Mouse (Mus musculus) CH12.LX (cell line): ENCODE results near the gene Rhod. TPM values are rescaled to one million over a fixed set of nuclear protein-coding genes. Genes with fewer than 3 reads are reported as not detected.

Experiments
- DNase-seq: peaks from one replicate; pipeline ENCODE4 v3.0.0-alpha.2; 2013; ENCODE audit errors: extremely low read depth
- H3K27ac ChIP-seq: 2 replicates; pipeline ENCODE4 v1.5.1; 2012; ENCODE audit warnings: low read depth, mild to moderate bottlenecking, control low read depth, moderate library complexity; ENCODE audit not compliant: insufficient read depth
- H3K27me3 ChIP-seq: replicated peaks from 2 replicates; pipeline ENCODE3; 2012; ENCODE audit warnings: inconsistent platforms
- H3K36me3 ChIP-seq, 2 experiments: replicated peaks in 1 of 2; 2 replicates each; pipeline versions ENCODE3 to v1.6.1; 2012; ENCODE audit warnings: inconsistent platforms in 1 of 2, low read length in 1 of 2, mild to moderate bottlenecking in 1 of 2, mixed read lengths in 1 of 2, moderate library complexity in 1 of 2; ENCODE audit not compliant: control insufficient read depth in 1 of 2, insufficient read depth in 1 of 2
- H3K4me1 ChIP-seq, 2 experiments: 2 replicates each; pipeline ENCODE4 v1.6.1; 2012; ENCODE audit warnings: inconsistent platforms in 1 of 2, moderate library complexity in 1 of 2; ENCODE audit not compliant: insufficient read depth in 2 of 2, control insufficient read depth in 1 of 2
- H3K4me2 ChIP-seq: 2 replicates; pipeline ENCODE4 v1.6.1; 2012; ENCODE audit warnings: low read depth, mild to moderate bottlenecking, control low read depth; ENCODE audit not compliant: poor library complexity, insufficient read depth, severe bottlenecking
- H3K4me3 ChIP-seq, 3 experiments: fragments of 150-350 bp in 1 of 3; sonication (generic) in 1 of 3; replicated peaks in 1 of 3; 2 replicates each; pipeline versions ENCODE3 to v1.5.1; 2011 to 2012; ENCODE audit warnings: low read depth in 2 of 3, low read length in 2 of 3, mild to moderate bottlenecking in 2 of 3, moderate library complexity in 2 of 3, control low read depth in 1 of 3, improper control_type of control experiment in 1 of 3, inconsistent platforms in 1 of 3, mixed read lengths in 1 of 3; ENCODE audit not compliant: poor library complexity in 1 of 3
- H3K79me2 ChIP-seq: replicated peaks from 2 replicates; pipeline ENCODE4 v1.6.1; 2012; ENCODE audit warnings: mild to moderate bottlenecking, moderate library complexity; ENCODE audit not compliant: control insufficient read depth, poor library complexity, insufficient read depth, severe bottlenecking; ENCODE audit errors: extremely low read depth
- H3K9ac ChIP-seq: 2 replicates; pipeline ENCODE4 v1.6.1; 2012; ENCODE audit warnings: low read depth, mild to moderate bottlenecking, control low read depth, moderate library complexity; ENCODE audit not compliant: insufficient read depth
- H3K9me3 ChIP-seq: replicated peaks from 2 replicates; pipeline ENCODE3; 2012; ENCODE audit warnings: low read length, inconsistent platforms, mixed read lengths
- BHLHE40 ChIP-seq: IDR thresholded peaks from 2 replicates; pipeline ENCODE4 v1.6.1; 2011; ENCODE audit warnings: mild to moderate bottlenecking, low read depth, low read length, improper control_type of control experiment
- CHD2 ChIP-seq: IDR thresholded peaks from 2 replicates; pipeline ENCODE4 v1.6.1; 2011; ENCODE audit warnings: low read length, improper control_type of control experiment
- CTCF ChIP-seq, 2 experiments: IDR thresholded peaks in 1 of 2; conservative IDR thresholded peaks in 1 of 2; 2 replicates each; pipeline ENCODE4 v1.5.1; 2011 to 2012; ENCODE audit warnings: low read depth in 2 of 2, low read length in 2 of 2, improper control_type of control experiment in 1 of 2, inconsistent platforms in 1 of 2, mild to moderate bottlenecking in 1 of 2, moderate library complexity in 1 of 2
- EP300 ChIP-seq: IDR thresholded peaks from 2 replicates; pipeline ENCODE4 v1.6.1; 2011; ENCODE audit warnings: low read length, improper control_type of control experiment
- ETS1 ChIP-seq: conservative IDR thresholded peaks from 2 replicates; pipeline ENCODE4 v1.6.1; 2012; ENCODE audit warnings: low read depth, mild to moderate bottlenecking, inconsistent platforms, low read length, improper control_type of control experiment, moderate library complexity
- GABPA ChIP-seq: IDR thresholded peaks from 2 replicates; pipeline ENCODE4 v1.6.1; 2012; ENCODE audit warnings: low read depth, low read length, improper control_type of control experiment, inconsistent platforms; ENCODE audit not compliant: insufficient replicate concordance
- HCFC1 ChIP-seq: IDR thresholded peaks from 2 replicates; pipeline ENCODE4 v1.6.1; 2012; ENCODE audit warnings: low read depth, mild to moderate bottlenecking, inconsistent platforms, low read length, improper control_type of control experiment
- IRF4 ChIP-seq: IDR thresholded peaks from 2 replicates; pipeline ENCODE4 v1.6.1; 2014; ENCODE audit warnings: low read depth, mild to moderate bottlenecking, inconsistent platforms, low read length, improper control_type of control experiment
- JUN ChIP-seq: IDR thresholded peaks from 2 replicates; pipeline ENCODE4 v1.6.1; 2011; ENCODE audit warnings: low read depth, mild to moderate bottlenecking, low read length, improper control_type of control experiment, moderate library complexity; ENCODE audit not compliant: insufficient read depth
- JUND ChIP-seq: conservative IDR thresholded peaks from 2 replicates; pipeline ENCODE4 v1.6.1; 2011; ENCODE audit warnings: low read depth, low read length, improper control_type of control experiment
- KAT2A ChIP-seq: IDR thresholded peaks from 2 replicates; pipeline ENCODE4 v1.6.1; 2012; ENCODE audit warnings: low read length, improper control_type of control experiment, inconsistent platforms; ENCODE audit not compliant: insufficient replicate concordance
- MEF2A ChIP-seq: IDR thresholded peaks from 2 replicates; pipeline ENCODE4 v1.6.1; 2014; ENCODE audit warnings: low read depth, mild to moderate bottlenecking, inconsistent platforms, low read length, improper control_type of control experiment, borderline replicate concordance
- MXI1 ChIP-seq: IDR thresholded peaks from 2 replicates; pipeline ENCODE4 v1.6.1; 2011; ENCODE audit warnings: mild to moderate bottlenecking, low read depth, low read length, improper control_type of control experiment
- PAX5 ChIP-seq: IDR thresholded peaks from 2 replicates; pipeline ENCODE4 v1.6.1; 2012; ENCODE audit warnings: low read length, inconsistent platforms, mixed read lengths
- SIN3A ChIP-seq: IDR thresholded peaks from 2 replicates; pipeline ENCODE4 v1.6.1; 2012; ENCODE audit warnings: low read length, improper control_type of control experiment, inconsistent platforms
- SMC3 ChIP-seq: IDR thresholded peaks from 2 replicates; pipeline ENCODE4 v1.6.1; 2011; ENCODE audit warnings: low read depth, low read length, improper control_type of control experiment
- TBP ChIP-seq: conservative IDR thresholded peaks from 2 replicates; pipeline ENCODE4 v1.6.1; 2011; ENCODE audit warnings: low read depth, low read length, improper control_type of control experiment
- UBTF ChIP-seq: IDR thresholded peaks from 2 replicates; pipeline ENCODE4 v1.6.1; 2012; ENCODE audit warnings: low read depth, mild to moderate bottlenecking, inconsistent platforms, low read length, improper control_type of control experiment, moderate library complexity
- USF1 ChIP-seq: IDR thresholded peaks from 2 replicates; pipeline ENCODE4 v1.6.1; 2014; ENCODE audit warnings: low read depth, mild to moderate bottlenecking, inconsistent platforms, low read length, improper control_type of control experiment
- ZC3H11A ChIP-seq: IDR thresholded peaks from 2 replicates; pipeline ENCODE4 v1.6.1; 2012; ENCODE audit warnings: low read depth, mild to moderate bottlenecking, inconsistent platforms, low read length, improper control_type of control experiment
- ZMIZ1 ChIP-seq: IDR thresholded peaks from 2 replicates; pipeline ENCODE4 v1.6.1; 2012; ENCODE audit warnings: low read depth, mild to moderate bottlenecking, inconsistent platforms, low read length, improper control_type of control experiment
- dilution Hi-C: fragments of 300-500 bp; cut with MboI; formaldehyde crosslinking; loops from 2 replicates; pipeline ENCODE4 v1.14.3; 2020; ENCODE audit warnings: low sequenced_read_pairs; ENCODE audit not compliant: extremely low pct_unique_long_range_greater_than_20kb, extremely low pct_ligation_motif_present
- in situ Hi-C: fragments of 300-500 bp; cut with MboI; formaldehyde crosslinking; loops from 3 replicates; pipeline ENCODE4 v1.14.3; 2019; ENCODE audit warnings: low sequenced_read_pairs, low pct_ligation_motif_present, low pct_unique_long_range_greater_than_20kb, mixed read lengths
- polyA plus RNA-seq: library from polyadenylated mRNA; unstranded; fragments of >175 nt; gene quantifications from 2 replicates; pipeline ENCODE4 v1.2.1, GENCODE M21; 2012; ENCODE audit warnings: low read depth; ENCODE audit not compliant: insufficient read length
- total RNA-seq, 2 experiments: library from RNA; depleted of rRNA; stranded (reverse); fragments of 300-350 nt in 1 of 2; fragments of >200 nt in 1 of 2; gene quantifications; 2 replicates each; pipeline ENCODE4 v1.2.3; 2012 to 2014

The Rhod gene
- total and polyA plus RNA-seq, 3 experiments = 14.4 to 20.1 (median 19.3) TPM

DNA sequence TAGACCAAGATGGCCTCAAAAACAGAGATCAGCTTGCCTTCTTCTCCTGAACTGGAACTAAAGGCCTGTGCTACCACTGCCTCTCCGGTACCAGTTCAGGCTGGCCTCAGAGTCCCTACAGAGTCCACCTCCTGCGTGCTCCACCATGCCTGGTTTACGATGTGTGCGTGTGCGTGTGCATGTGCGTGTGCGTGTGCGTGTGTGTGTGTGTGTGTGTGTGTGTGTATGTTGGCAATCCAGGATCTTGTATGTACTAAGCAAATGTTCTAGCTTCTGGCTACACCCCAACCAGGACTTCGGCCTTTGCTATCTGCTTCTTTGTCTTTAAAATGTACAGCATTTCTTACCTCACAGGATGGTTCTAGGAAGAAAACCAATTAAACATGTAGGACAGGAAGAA is 10.0 kb upstream of the Rhod start:
- H3K4me3 ChIP-seq = no peak overlapping the region
- H3K4me2 ChIP-seq = no peak overlapping the region
- H3K27me3 ChIP-seq = no peaks in the 10 kb centered on the region
- peaks cover 0 to 17% of the 10 kb centered on the region in 2 experiments for H3K36me3 ChIP-seq
- H3K4me1 ChIP-seq = peaks cover 3 to 12% of the 10 kb centered on the region in 2 experiments; a peak in 2 of 4 replicates
- H3K9ac ChIP-seq = no peak overlapping the region
- no peak for DNase-seq
- no peak for TF ChIP-seq ZMIZ1
- TF ChIP-seq JUN = no peak
- TF ChIP-seq PAX5 = no peak
- TF ChIP-seq BHLHE40 = no peak
- TF ChIP-seq HCFC1 = no peak
- TF ChIP-seq IRF4 = no peak
- no peak for TF ChIP-seq UBTF
- TF ChIP-seq CHD2 = no peak
- no peak for TF ChIP-seq USF1
- no peak for TF ChIP-seq ZC3H11A
- no peak for TF ChIP-seq SIN3A
- no peak for TF ChIP-seq SMC3
- no peak for TF ChIP-seq ETS1
- no peak for TF ChIP-seq MEF2A
- TF ChIP-seq KAT2A = no peak
- no peak for TF ChIP-seq CTCF (conservative IDR thresholded peaks at IDR 0.05 in 1 of 2, IDR thresholded peaks at IDR 0.05 in 1 of 2; ENCODE audit: low read depth in 2 of 2, low read length in 2 of 2)
- dilution Hi-C loops = no loop called here
- in situ Hi-C loops = no loop called here
- H3K27ac ChIP-seq = no peak overlapping the region
- no peaks in the 10 kb centered on the region for H3K9me3 ChIP-seq
- no peaks in the 10 kb centered on the region for H3K79me2 ChIP-seq

GRCm38 (mm10) chr19:4447445-4447844 is 8.2 kb upstream of the Rhod start:
- TF ChIP-seq GABPA = no peak
- no peak for TF ChIP-seq JUN
- TF ChIP-seq TBP = no peak
- TF ChIP-seq KAT2A = no peak
- no peak for TF ChIP-seq EP300
- no peak for TF ChIP-seq ZC3H11A
- TF ChIP-seq JUND = no peak
- no peak for TF ChIP-seq PAX5
- TF ChIP-seq MXI1 = no peak
- TF ChIP-seq UBTF = no peak
- no peaks in the 10 kb centered on the region for H3K27me3 ChIP-seq
- H3K9ac ChIP-seq = no peak overlapping the region
- no peak overlapping the region for H3K27ac ChIP-seq
- in situ Hi-C loops (no loop called here), dilution Hi-C loops (no loop called here)
- no peaks in the 10 kb centered on the region for H3K9me3 ChIP-seq
- H3K4me3 ChIP-seq = no peak overlapping the region
- no peaks in the 10 kb centered on the region for H3K79me2 ChIP-seq
- peaks cover 3 to 12% of the 10 kb centered on the region in 2 experiments; a peak in 2 of 4 replicates for H3K4me1 ChIP-seq
- peaks cover 0 to 21% of the 10 kb centered on the region in 2 experiments for H3K36me3 ChIP-seq
- H3K4me2 ChIP-seq = no peak overlapping the region
- no peak for DNase-seq
